Mouse (Mus musculus) CH12.LX (cell line): ENCODE data around the gene Chrm3. TPM values are rescaled to one million over a fixed set of nuclear protein-coding genes. Genes with fewer than 3 reads are reported as not detected.

Experiments used
- DNase-seq: peaks from one replicate; pipeline ENCODE4 v3.0.0-alpha.2; 2013; ENCODE audit errors: extremely low read depth
- H3K27ac ChIP-seq: 2 replicates; pipeline ENCODE4 v1.5.1; 2012; ENCODE audit warnings: low read depth, mild to moderate bottlenecking, control low read depth, moderate library complexity; ENCODE audit not compliant: insufficient read depth
- H3K27me3 ChIP-seq: replicated peaks from 2 replicates; pipeline ENCODE3; 2012; ENCODE audit warnings: inconsistent platforms
- H3K36me3 ChIP-seq, 2 experiments: replicated peaks in 1 of 2; 2 replicates each; pipeline versions ENCODE3 to v1.6.1; 2012; ENCODE audit warnings: inconsistent platforms in 1 of 2, low read length in 1 of 2, mild to moderate bottlenecking in 1 of 2, mixed read lengths in 1 of 2, moderate library complexity in 1 of 2; ENCODE audit not compliant: control insufficient read depth in 1 of 2, insufficient read depth in 1 of 2
- H3K4me1 ChIP-seq, 2 experiments: 2 replicates each; pipeline ENCODE4 v1.6.1; 2012; ENCODE audit warnings: inconsistent platforms in 1 of 2, moderate library complexity in 1 of 2; ENCODE audit not compliant: insufficient read depth in 2 of 2, control insufficient read depth in 1 of 2
- H3K4me2 ChIP-seq: 2 replicates; pipeline ENCODE4 v1.6.1; 2012; ENCODE audit warnings: low read depth, mild to moderate bottlenecking, control low read depth; ENCODE audit not compliant: poor library complexity, insufficient read depth, severe bottlenecking
- H3K4me3 ChIP-seq, 3 experiments: fragments of 150-350 bp in 1 of 3; sonication (generic) in 1 of 3; replicated peaks in 1 of 3; 2 replicates each; pipeline versions ENCODE3 to v1.5.1; 2011 to 2012; ENCODE audit warnings: low read depth in 2 of 3, low read length in 2 of 3, mild to moderate bottlenecking in 2 of 3, moderate library complexity in 2 of 3, control low read depth in 1 of 3, improper control_type of control experiment in 1 of 3, inconsistent platforms in 1 of 3, mixed read lengths in 1 of 3; ENCODE audit not compliant: poor library complexity in 1 of 3
- H3K79me2 ChIP-seq: replicated peaks from 2 replicates; pipeline ENCODE4 v1.6.1; 2012; ENCODE audit warnings: mild to moderate bottlenecking, moderate library complexity; ENCODE audit not compliant: control insufficient read depth, poor library complexity, insufficient read depth, severe bottlenecking; ENCODE audit errors: extremely low read depth
- H3K9ac ChIP-seq: 2 replicates; pipeline ENCODE4 v1.6.1; 2012; ENCODE audit warnings: low read depth, mild to moderate bottlenecking, control low read depth, moderate library complexity; ENCODE audit not compliant: insufficient read depth
- H3K9me3 ChIP-seq: replicated peaks from 2 replicates; pipeline ENCODE3; 2012; ENCODE audit warnings: low read length, inconsistent platforms, mixed read lengths
- BHLHE40 ChIP-seq: IDR thresholded peaks from 2 replicates; pipeline ENCODE4 v1.6.1; 2011; ENCODE audit warnings: mild to moderate bottlenecking, low read depth, low read length, improper control_type of control experiment
- CHD1 ChIP-seq: IDR thresholded peaks from 2 replicates; pipeline ENCODE4 v1.6.1; 2012; ENCODE audit warnings: low read depth, low read length, improper control_type of control experiment, inconsistent platforms
- CTCF ChIP-seq, 2 experiments: IDR thresholded peaks in 1 of 2; conservative IDR thresholded peaks in 1 of 2; 2 replicates each; pipeline ENCODE4 v1.5.1; 2011 to 2012; ENCODE audit warnings: low read depth in 2 of 2, low read length in 2 of 2, improper control_type of control experiment in 1 of 2, inconsistent platforms in 1 of 2, mild to moderate bottlenecking in 1 of 2, moderate library complexity in 1 of 2
- ELF1 ChIP-seq: IDR thresholded peaks from 2 replicates; pipeline ENCODE4 v1.6.1; 2014; ENCODE audit warnings: low read depth, mild to moderate bottlenecking, inconsistent platforms, low read length, improper control_type of control experiment
- EP300 ChIP-seq: IDR thresholded peaks from 2 replicates; pipeline ENCODE4 v1.6.1; 2011; ENCODE audit warnings: low read length, improper control_type of control experiment
- ETS1 ChIP-seq: conservative IDR thresholded peaks from 2 replicates; pipeline ENCODE4 v1.6.1; 2012; ENCODE audit warnings: low read depth, mild to moderate bottlenecking, inconsistent platforms, low read length, improper control_type of control experiment, moderate library complexity
- GABPA ChIP-seq: IDR thresholded peaks from 2 replicates; pipeline ENCODE4 v1.6.1; 2012; ENCODE audit warnings: low read depth, low read length, improper control_type of control experiment, inconsistent platforms; ENCODE audit not compliant: insufficient replicate concordance
- HCFC1 ChIP-seq: IDR thresholded peaks from 2 replicates; pipeline ENCODE4 v1.6.1; 2012; ENCODE audit warnings: low read depth, mild to moderate bottlenecking, inconsistent platforms, low read length, improper control_type of control experiment
- IRF4 ChIP-seq: IDR thresholded peaks from 2 replicates; pipeline ENCODE4 v1.6.1; 2014; ENCODE audit warnings: low read depth, mild to moderate bottlenecking, inconsistent platforms, low read length, improper control_type of control experiment
- JUN ChIP-seq: IDR thresholded peaks from 2 replicates; pipeline ENCODE4 v1.6.1; 2011; ENCODE audit warnings: low read depth, mild to moderate bottlenecking, low read length, improper control_type of control experiment, moderate library complexity; ENCODE audit not compliant: insufficient read depth
- MAFK ChIP-seq: IDR thresholded peaks from 2 replicates; pipeline ENCODE4 v1.6.1; 2011; ENCODE audit warnings: low read length, improper control_type of control experiment; ENCODE audit not compliant: insufficient replicate concordance
- MAX ChIP-seq: IDR thresholded peaks from 2 replicates; pipeline ENCODE4 v1.6.1; 2011; ENCODE audit warnings: low read length, improper control_type of control experiment
- MAZ ChIP-seq: IDR thresholded peaks from 2 replicates; pipeline ENCODE4 v1.6.1; 2012; ENCODE audit warnings: low read depth, mild to moderate bottlenecking, inconsistent platforms, low read length, improper control_type of control experiment, moderate library complexity
- MEF2A ChIP-seq: IDR thresholded peaks from 2 replicates; pipeline ENCODE4 v1.6.1; 2014; ENCODE audit warnings: low read depth, mild to moderate bottlenecking, inconsistent platforms, low read length, improper control_type of control experiment, borderline replicate concordance
- NELFE ChIP-seq: IDR thresholded peaks from 2 replicates; pipeline ENCODE4 v1.6.1; 2011; ENCODE audit warnings: low read depth, low read length, improper control_type of control experiment
- POLR2A ChIP-seq: IDR thresholded peaks from 2 replicates; pipeline ENCODE4 v1.6.1; 2011; ENCODE audit warnings: low read depth, mild to moderate bottlenecking, improper control_type of control experiment, low read length
- SIN3A ChIP-seq: IDR thresholded peaks from 2 replicates; pipeline ENCODE4 v1.6.1; 2012; ENCODE audit warnings: low read length, improper control_type of control experiment, inconsistent platforms
- TCF12 ChIP-seq: IDR thresholded peaks from 2 replicates; pipeline ENCODE4 v1.6.1; 2014; ENCODE audit warnings: low read depth, mild to moderate bottlenecking, inconsistent platforms, low read length, improper control_type of control experiment
- USF1 ChIP-seq: IDR thresholded peaks from 2 replicates; pipeline ENCODE4 v1.6.1; 2014; ENCODE audit warnings: low read depth, mild to moderate bottlenecking, inconsistent platforms, low read length, improper control_type of control experiment
- ZC3H11A ChIP-seq: IDR thresholded peaks from 2 replicates; pipeline ENCODE4 v1.6.1; 2012; ENCODE audit warnings: low read depth, mild to moderate bottlenecking, inconsistent platforms, low read length, improper control_type of control experiment
- ZKSCAN1 ChIP-seq: IDR thresholded peaks from 2 replicates; pipeline ENCODE4 v1.6.1; 2012; ENCODE audit warnings: low read depth, inconsistent platforms, low read length, improper control_type of control experiment, borderline replicate concordance
- ZMIZ1 ChIP-seq: IDR thresholded peaks from 2 replicates; pipeline ENCODE4 v1.6.1; 2012; ENCODE audit warnings: low read depth, mild to moderate bottlenecking, inconsistent platforms, low read length, improper control_type of control experiment
- ZNF384 ChIP-seq: IDR thresholded peaks from 2 replicates; pipeline ENCODE4 v1.6.1; 2012; ENCODE audit warnings: low read depth, low read length, improper control_type of control experiment, inconsistent platforms
- dilution Hi-C: fragments of 300-500 bp; cut with MboI; formaldehyde crosslinking; loops from 2 replicates; pipeline ENCODE4 v1.14.3; 2020; ENCODE audit warnings: low sequenced_read_pairs; ENCODE audit not compliant: extremely low pct_unique_long_range_greater_than_20kb, extremely low pct_ligation_motif_present
- in situ Hi-C: fragments of 300-500 bp; cut with MboI; formaldehyde crosslinking; loops from 3 replicates; pipeline ENCODE4 v1.14.3; 2019; ENCODE audit warnings: low sequenced_read_pairs, low pct_ligation_motif_present, low pct_unique_long_range_greater_than_20kb, mixed read lengths
- polyA plus RNA-seq: library from polyadenylated mRNA; unstranded; fragments of >175 nt; gene quantifications from 2 replicates; pipeline ENCODE4 v1.2.1, GENCODE M21; 2012; ENCODE audit warnings: low read depth; ENCODE audit not compliant: insufficient read length
- total RNA-seq, 2 experiments: library from RNA; depleted of rRNA; stranded (reverse); fragments of 300-350 nt in 1 of 2; fragments of >200 nt in 1 of 2; gene quantifications; 2 replicates each; pipeline ENCODE4 v1.2.3; 2012 to 2014

The Chrm3 gene
- total and polyA plus RNA-seq, 3 experiments, result not detected

DNA sequence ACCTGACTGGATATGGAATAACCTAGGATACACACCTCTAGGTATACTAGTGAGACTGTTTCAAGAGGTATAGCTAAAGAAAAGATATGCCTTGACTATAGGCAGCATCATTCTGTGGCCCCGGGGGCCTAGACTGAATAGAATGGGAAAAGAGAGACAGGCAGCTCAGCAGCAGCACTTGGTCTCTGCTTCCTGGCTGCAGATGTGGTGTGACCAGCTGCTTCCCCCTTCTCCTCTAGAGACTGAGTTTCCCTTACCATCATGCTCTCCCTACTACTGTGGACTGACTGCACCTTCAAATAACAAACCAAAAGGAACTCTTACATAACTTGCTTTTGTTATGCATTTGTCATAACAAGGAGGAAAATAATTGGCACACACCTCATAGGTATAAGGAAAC is 430.0 kb downstream of the Chrm3 start:
- H3K79me2 ChIP-seq, result no peaks in the 10 kb centered on the region
- no peak overlapping the region for H3K4me2 ChIP-seq
- no peak overlapping the region for H3K27ac ChIP-seq
- H3K9me3 ChIP-seq, result no peaks in the 10 kb centered on the region
- in situ Hi-C loops, result no loop called here
- no peak overlapping the region for H3K4me3 ChIP-seq
- dilution Hi-C loops, result no loop called here
- H3K4me1 ChIP-seq, result peaks cover 6 to 10% of the 10 kb centered on the region in 2 experiments; a peak in 3 of 4 replicates
- H3K27me3 ChIP-seq, result no peaks in the 10 kb centered on the region
- DNase-seq, result no peak
- H3K36me3 ChIP-seq, result no peaks in the 10 kb centered on the region
- H3K9ac ChIP-seq, result no peak overlapping the region
- no peak for TF ChIP-seq HCFC1
- no peak for TF ChIP-seq ZNF384
- no peak for TF ChIP-seq JUN
- no peak for TF ChIP-seq SIN3A
- TF ChIP-seq MAZ, result no peak
- TF ChIP-seq ZMIZ1, result no peak
- no peak for TF ChIP-seq CTCF (conservative IDR thresholded peaks at IDR 0.05 in 1 of 2, IDR thresholded peaks at IDR 0.05 in 1 of 2; ENCODE audit: low read depth in 2 of 2, low read length in 2 of 2)
- TF ChIP-seq USF1, result no peak
- no peak for TF ChIP-seq MAFK
- no peak for TF ChIP-seq CHD1
- no peak for TF ChIP-seq BHLHE40
- no peak for TF ChIP-seq TCF12
- no peak for TF ChIP-seq ZKSCAN1
- no peak for TF ChIP-seq NELFE
- TF ChIP-seq EP300, result no peak
- TF ChIP-seq MEF2A, result no peak
- TF ChIP-seq ETS1, result no peak
- no peak for TF ChIP-seq GABPA
- TF ChIP-seq ELF1, result no peak
- TF ChIP-seq, all 38 proteins: peak for 0

DNA sequence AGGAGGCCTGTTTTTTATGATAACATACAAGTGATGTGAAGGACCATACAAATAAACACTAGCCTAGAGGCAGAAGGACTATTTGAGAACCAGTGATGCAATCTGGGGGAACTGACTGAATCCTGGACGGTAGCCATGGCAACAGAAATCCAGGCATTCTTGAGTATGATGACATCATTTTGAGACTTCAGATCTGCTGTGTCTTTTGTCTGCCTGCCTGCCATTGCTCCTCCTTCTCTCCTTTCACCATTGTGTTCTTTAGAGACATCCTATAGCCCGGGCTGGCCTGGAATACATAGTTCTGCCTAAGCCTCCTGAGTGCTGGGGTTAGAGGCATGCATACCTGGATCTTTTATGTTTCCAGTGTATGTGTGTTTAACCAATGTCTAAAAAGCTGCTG is 430.7 kb downstream of the Chrm3 start:
- Histone ChIP-seq H3K27me3 (no peaks in the 10 kb centered on the region), H3K79me2 (no peaks in the 10 kb centered on the region), H3K36me3 (no peaks in the 10 kb centered on the region), H3K9me3 (no peaks in the 10 kb centered on the region), H3K4me2 (no peak overlapping the region), H3K4me1 (peaks cover 6 to 10% of the 10 kb centered on the region in 2 experiments; a peak in 3 of 4 replicates), H3K27ac (no peak overlapping the region), H3K9ac (no peak overlapping the region), H3K4me3 (no peak overlapping the region)
- peak; percentile 25 for DNase-seq
- in situ Hi-C loops (no loop called here), dilution Hi-C loops (no loop called here)
- no peak for TF ChIP-seq JUN
- no peak for TF ChIP-seq USF1
- TF ChIP-seq POLR2A, result no peak
- no peak for TF ChIP-seq ZMIZ1
- TF ChIP-seq ZC3H11A, result no peak
- no peak for TF ChIP-seq ZKSCAN1
- no peak for TF ChIP-seq MAZ
- no peak for TF ChIP-seq SIN3A
- no peak for TF ChIP-seq ELF1
- no peak for TF ChIP-seq MAX
- TF ChIP-seq IRF4, result no peak; the same call in 1 of the 2 replicates
- TF ChIP-seq BHLHE40, result no peak
